Mouse (Mus musculus): Measurements from ENCODE around the gene Grip2. TPM values are rescaled to one million over a fixed set of nuclear protein-coding genes. Genes with fewer than 3 reads are reported as not detected.

Gene Grip2
- polyA plus RNA-seq, 1 experiment from 2014 or later: 3.1 TPM

- Histone ChIP-seq H3K36me3 (ENCODE audit: control insufficient read depth, insufficient read depth, low read length) (no peaks in the 10 kb centered on the region), H3K4me3 (ENCODE audit: low read depth, low read length) (no peak overlapping the region), H3K9me3 (ENCODE audit: control insufficient read depth, low read length) (no peaks in the 10 kb centered on the region), H3K9ac (ENCODE audit: low read depth, low read length) (no peak overlapping the region), H3K4me2 (ENCODE audit: low read depth, low read length) (no peak overlapping the region), H3K27ac (replicated peaks; ENCODE audit: low read depth, low read length) (no peak overlapping the region), H3K4me1 (ENCODE audit: control insufficient read depth, insufficient read depth, low read length) (no peaks in the 10 kb centered on the region), H3K27me3 (replicated peaks; ENCODE audit: control insufficient read depth, insufficient read depth, low read length) (no peaks in the 10 kb centered on the region)
- no peak for ATAC-seq (ENCODE audit: low read depth)
- WGBS: 52% methylated on average over 5 of the region's 9 CpGs
- no peak for DNase-seq (ENCODE audit: low spot score)
These were observed 47.8 kb downstream of the Grip2 start for GRCm38 (mm10) chr6:91779206-91779605.

GRCm38 (mm10) chr6:91776543-91776942 is 50.5 kb downstream of the Grip2 start:
- Histone ChIP-seq H3K27me3 (replicated peaks; ENCODE audit: control insufficient read depth, insufficient read depth, low read length) (no peaks in the 10 kb centered on the region), H3K9ac (ENCODE audit: low read depth, low read length) (no peak overlapping the region), H3K27ac (replicated peaks; ENCODE audit: low read depth, low read length) (no peak overlapping the region), H3K9me3 (ENCODE audit: control insufficient read depth, low read length) (no peaks in the 10 kb centered on the region), H3K4me1 (ENCODE audit: control insufficient read depth, insufficient read depth, low read length) (no peaks in the 10 kb centered on the region), H3K4me2 (ENCODE audit: low read depth, low read length) (no peak overlapping the region), H3K36me3 (ENCODE audit: control insufficient read depth, insufficient read depth, low read length) (no peaks in the 10 kb centered on the region), H3K4me3 (ENCODE audit: low read depth, low read length) (no peak overlapping the region)
- ATAC-seq (ENCODE audit: low read depth) (peak; percentile 81), DNase-seq (ENCODE audit: low spot score) (peak; percentile 73)
- WGBS: 15% methylated on average over 9 of the region's 9 CpGs

- H3K4me3 ChIP-seq (ENCODE audit: low read depth, low read length): no peak overlapping the region
- WGBS: 68% methylated on average over 5 of the region's 5 CpGs
- no peak overlapping the region for H3K9ac ChIP-seq (ENCODE audit: low read depth, low read length)
- no peaks in the 10 kb centered on the region for H3K27me3 ChIP-seq (replicated peaks; ENCODE audit: control insufficient read depth, insufficient read depth, low read length)
- H3K27ac ChIP-seq (replicated peaks; ENCODE audit: low read depth, low read length): no peak overlapping the region
- DNase-seq (ENCODE audit: low spot score) (no peak), ATAC-seq (ENCODE audit: low read depth) (no peak)
- H3K36me3 ChIP-seq (ENCODE audit: control insufficient read depth, insufficient read depth, low read length): no peaks in the 10 kb centered on the region
- no peaks in the 10 kb centered on the region for H3K4me1 ChIP-seq (ENCODE audit: control insufficient read depth, insufficient read depth, low read length)
- H3K4me2 ChIP-seq (ENCODE audit: low read depth, low read length): no peak overlapping the region
- peaks cover 4% of the 10 kb centered on the region; the same call in 1 of the 2 replicates for H3K9me3 ChIP-seq (ENCODE audit: control insufficient read depth, low read length)
These were observed 53.1 kb downstream of the Grip2 start for GRCm38 (mm10) chr6:91773951-91774350.

GRCm38 (mm10) chr6:91767550-91767949 is 59.5 kb downstream of the Grip2 start:
- ATAC-seq (ENCODE audit: low read depth): no peak
- 74% methylated on average over 8 of the region's 8 CpGs for WGBS
- Histone ChIP-seq H3K4me2 (ENCODE audit: low read depth, low read length) (no peak overlapping the region), H3K4me3 (ENCODE audit: low read depth, low read length) (no peak overlapping the region), H3K27me3 (replicated peaks; ENCODE audit: control insufficient read depth, insufficient read depth, low read length) (no peaks in the 10 kb centered on the region), H3K9ac (ENCODE audit: low read depth, low read length) (no peak overlapping the region), H3K9me3 (ENCODE audit: control insufficient read depth, low read length) (peaks cover 4% of the 10 kb centered on the region; the same call in 1 of the 2 replicates), H3K4me1 (ENCODE audit: control insufficient read depth, insufficient read depth, low read length) (no peaks in the 10 kb centered on the region), H3K36me3 (ENCODE audit: control insufficient read depth, insufficient read depth, low read length) (no peaks in the 10 kb centered on the region), H3K27ac (replicated peaks; ENCODE audit: low read depth, low read length) (no peak overlapping the region)
- no peak for DNase-seq (ENCODE audit: low spot score)

- WGBS: 77% methylated on average over 9 of the region's 9 CpGs
- H3K9ac ChIP-seq (ENCODE audit: low read depth, low read length): no peak overlapping the region
- ATAC-seq (ENCODE audit: low read depth): no peak
These were observed 64.9 kb downstream of the Grip2 start for GRCm38 (mm10) chr6:91762051-91762742.

GRCm38 (mm10) chr6:91754845-91755244 is 72.2 kb downstream of the Grip2 start:
- Histone ChIP-seq H3K4me1 (ENCODE audit: control insufficient read depth, insufficient read depth, low read length) (no peaks in the 10 kb centered on the region), H3K36me3 (ENCODE audit: control insufficient read depth, insufficient read depth, low read length) (peaks cover 76% of the 10 kb centered on the region), H3K4me2 (ENCODE audit: low read depth, low read length) (no peak overlapping the region), H3K27me3 (replicated peaks; ENCODE audit: control insufficient read depth, insufficient read depth, low read length) (no peaks in the 10 kb centered on the region), H3K9ac (ENCODE audit: low read depth, low read length) (no peak overlapping the region), H3K4me3 (ENCODE audit: low read depth, low read length) (no peak overlapping the region), H3K27ac (replicated peaks; ENCODE audit: low read depth, low read length) (no peak overlapping the region), H3K9me3 (ENCODE audit: control insufficient read depth, low read length) (no peaks in the 10 kb centered on the region)
- ATAC-seq (ENCODE audit: low read depth) (no peak), DNase-seq (ENCODE audit: low spot score) (no peak)
- WGBS: 89% methylated on average over 12 of the region's 12 CpGs

More at GRCm38 (mm10) chr6:91762051-91762742, 64.9 kb downstream of the Grip2 start:
- DNase-seq (ENCODE audit: low spot score): no peak
- Histone ChIP-seq H3K27ac (replicated peaks; ENCODE audit: low read depth, low read length) (no peak overlapping the region), H3K4me3 (ENCODE audit: low read depth, low read length) (no peak overlapping the region), H3K9me3 (ENCODE audit: control insufficient read depth, low read length) (no peaks in the 10 kb centered on the region), H3K36me3 (ENCODE audit: control insufficient read depth, insufficient read depth, low read length) (peaks cover 22% of the 10 kb centered on the region), H3K4me2 (ENCODE audit: low read depth, low read length) (no peak overlapping the region), H3K4me1 (ENCODE audit: control insufficient read depth, insufficient read depth, low read length) (no peaks in the 10 kb centered on the region), H3K27me3 (replicated peaks; ENCODE audit: control insufficient read depth, insufficient read depth, low read length) (no peaks in the 10 kb centered on the region)

- H3K4me1 ChIP-seq (ENCODE audit: control insufficient read depth, insufficient read depth, low read length): no peaks in the 10 kb centered on the region
- H3K9ac ChIP-seq (ENCODE audit: low read depth, low read length): no peak overlapping the region
- 49% methylated on average over 6 of the region's 6 CpGs for WGBS
- no peak overlapping the region for H3K4me3 ChIP-seq (ENCODE audit: low read depth, low read length)
- 0 out of 2 replicates have a peak, but pooled peaks cover 2% of the 10 kb centered on the region for H3K9me3 ChIP-seq (ENCODE audit: control insufficient read depth, low read length)
- H3K27ac ChIP-seq (replicated peaks; ENCODE audit: low read depth, low read length): no peak overlapping the region
- peak; percentile 30 for DNase-seq (ENCODE audit: low spot score)
- ATAC-seq (ENCODE audit: low read depth): no peak
- no peak overlapping the region for H3K4me2 ChIP-seq (ENCODE audit: low read depth, low read length)
- H3K27me3 ChIP-seq (replicated peaks; ENCODE audit: control insufficient read depth, insufficient read depth, low read length): no peaks in the 10 kb centered on the region
- peaks cover 75% of the 10 kb centered on the region for H3K36me3 ChIP-seq (ENCODE audit: control insufficient read depth, insufficient read depth, low read length)
These were observed 73.0 kb downstream of the Grip2 start for GRCm38 (mm10) chr6:91754098-91754497.

GRCm38 (mm10) chr6:91752884-91753283 is 74.2 kb downstream of the Grip2 start:
- Histone ChIP-seq H3K36me3 (ENCODE audit: control insufficient read depth, insufficient read depth, low read length) (peaks cover 79% of the 10 kb centered on the region), H3K9ac (ENCODE audit: low read depth, low read length) (no peak overlapping the region), H3K9me3 (ENCODE audit: control insufficient read depth, low read length) (0 out of 2 replicates have a peak, but pooled peaks cover 5% of the 10 kb centered on the region), H3K4me2 (ENCODE audit: low read depth, low read length) (no peak overlapping the region), H3K27me3 (replicated peaks; ENCODE audit: control insufficient read depth, insufficient read depth, low read length) (no peaks in the 10 kb centered on the region), H3K4me1 (ENCODE audit: control insufficient read depth, insufficient read depth, low read length) (no peaks in the 10 kb centered on the region), H3K4me3 (ENCODE audit: low read depth, low read length) (no peak overlapping the region), H3K27ac (replicated peaks; ENCODE audit: low read depth, low read length) (0 out of 2 replicates have a peak overlapping the region, but pooled peaks have one; percentile 4)
- 67% methylated on average over 8 of the region's 8 CpGs for WGBS
- ATAC-seq (ENCODE audit: low read depth) (no peak), DNase-seq (ENCODE audit: low spot score) (peak; percentile 15)

GRCm38 (mm10) chr6:91750976-91751375 is 76.1 kb downstream of the Grip2 start:
- Histone ChIP-seq H3K4me2 (ENCODE audit: low read depth, low read length) (no peak overlapping the region), H3K36me3 (ENCODE audit: control insufficient read depth, insufficient read depth, low read length) (peaks cover 72% of the 10 kb centered on the region), H3K9me3 (ENCODE audit: control insufficient read depth, low read length) (0 out of 2 replicates have a peak, but pooled peaks cover 5% of the 10 kb centered on the region), H3K4me3 (ENCODE audit: low read depth, low read length) (no peak overlapping the region), H3K9ac (ENCODE audit: low read depth, low read length) (no peak overlapping the region), H3K4me1 (ENCODE audit: control insufficient read depth, insufficient read depth, low read length) (no peaks in the 10 kb centered on the region), H3K27me3 (replicated peaks; ENCODE audit: control insufficient read depth, insufficient read depth, low read length) (no peaks in the 10 kb centered on the region), H3K27ac (replicated peaks; ENCODE audit: low read depth, low read length) (no peak overlapping the region)
- DNase-seq (ENCODE audit: low spot score) (no peak), ATAC-seq (ENCODE audit: low read depth) (0 out of 2 replicates have a peak, but pooled peaks have one; percentile 22)
- 74% methylated on average over 3 of the region's 3 CpGs for WGBS
